Mouse (Mus musculus) cerebellum, adult 2 months (tissue): ENCODE measurements around the gene Ccdc175.

ENCODE experiments used
- CTCF ChIP-seq: fragments of 200-500 bp; IDR thresholded peaks from 2 replicates; pipeline ENCODE4 v1.5.1; 2011; ENCODE audit warnings: low read depth, mild to moderate bottlenecking, control low read depth, low read length, moderate library complexity, borderline replicate concordance; ENCODE audit not compliant: insufficient read depth
- POLR2A ChIP-seq: fragments of 200-500 bp; IDR thresholded peaks from 2 replicates; pipeline ENCODE4 v1.6.1; 2011; ENCODE audit warnings: low read length, control low read depth, borderline replicate concordance; ENCODE audit not compliant: insufficient read depth

- TF ChIP-seq POLR2A (no peak), CTCF (no peak)
Observed at GRCm38 (mm10) chr12:72197434-72197833, 12.6 kb upstream of the Ccdc175 start.
